14 mouse cellular contexts compared by ENCODE assay signal in genomic region chr15:80850682-80851475, GRCm38 (mm10).
A peak's percentile ranks its signal among the peaks of the same experiment; 100 is the strongest.
DNase-seq lines count a peak whose midpoint lies in the region; ATAC-seq lines count a peak whose summit lies in the region.
"Had no signal": no experiment of that assay in that cellular context is flagged by ENCODE, and none has a peak within 500 bp of the region (broad histone marks: within the 10 kb centered on the region; RNA-seq: fewer than 3 reads in every experiment).

No protein-coding gene starts in this region.

- 0 out of 2 replicates have a peak overlapping the region, but pooled peaks have one; percentile 14 for H3K27ac ChIP-seq in midbrain, embryonic 13.5 days
- no peak overlapping the region for H3K27ac ChIP-seq in midbrain, embryonic 11.5 days (ENCODE audit: low read depth, low read length)
- H3K27ac ChIP-seq: limb, embryonic 13.5 days; midbrain, embryonic 15.5 days had no signal

- H3K36me3 ChIP-seq in midbrain, embryonic 13.5 days, result 0 out of 2 replicates have a peak, but pooled peaks cover 3% of the 10 kb centered on the region
- no peaks in the 10 kb centered on the region for H3K36me3 ChIP-seq in midbrain, embryonic 11.5 days (ENCODE audit: control insufficient read depth, insufficient read depth, low read length)
- H3K36me3 ChIP-seq: midbrain, embryonic 15.5 days had no signal

- ATAC-seq in midbrain, embryonic 13.5 days, result 0 out of 2 replicates have a peak, but pooled peaks have one; percentile 50
- ATAC-seq in midbrain, embryonic 11.5 days (ENCODE audit: low FRiP score), result no peak
- peak; percentile 61 for ATAC-seq in megakaryocyte-erythroid progenitor cell, adult 5-6 weeks (replicated peaks; ENCODE audit: low FRiP score, low TSS enrichment, poor library complexity, severe bottlenecking)
- ATAC-seq: CD4-positive, CD25-positive, alpha-beta regulatory T cell, adult 4 months; intestine, postnatal 0 days; midbrain, embryonic 15.5 days had no signal

- no peak overlapping the region for H3K4me2 ChIP-seq in midbrain, embryonic 13.5 days (replicated peaks)
- H3K4me2 ChIP-seq in midbrain, embryonic 11.5 days, result no peak overlapping the region
- H3K4me2 ChIP-seq: limb, embryonic 13.5 days; midbrain, embryonic 15.5 days had no signal

- intact Hi-C loops in heart, postnatal 36 days (cut with DNase I), result loop anchor here (5.0 kb wide), 1 partner anchor 54 kb away; no protein-coding TSS in a partner anchor

- no peaks in the 10 kb centered on the region for H3K27me3 ChIP-seq in midbrain, embryonic 13.5 days
- H3K27me3 ChIP-seq in midbrain, embryonic 11.5 days (ENCODE audit: control insufficient read depth, insufficient read depth, low read length), result no peaks in the 10 kb centered on the region
- H3K27me3 ChIP-seq: limb, embryonic 13.5 days; midbrain, embryonic 15.5 days had no signal

- 85% methylated on average over 7 of the region's 7 CpGs for WGBS in midbrain, embryonic 13.5 days
- 91% methylated on average over 7 of the region's 7 CpGs for WGBS in midbrain, embryonic 11.5 days

- H3K9me3 ChIP-seq in midbrain, embryonic 13.5 days, result no peaks in the 10 kb centered on the region
- H3K9me3 ChIP-seq in midbrain, embryonic 11.5 days (ENCODE audit: control insufficient read depth, low read length), result no peaks in the 10 kb centered on the region
- H3K9me3 ChIP-seq: limb, embryonic 13.5 days; midbrain, embryonic 15.5 days had no signal

- H3K4me1 ChIP-seq in midbrain, embryonic 13.5 days (replicated peaks), result peaks cover 35% of the 10 kb centered on the region
- H3K4me1 ChIP-seq in midbrain, embryonic 11.5 days (ENCODE audit: control insufficient read depth, insufficient read depth, low read length), result peaks cover 9% of the 10 kb centered on the region; the same call in 1 of the 2 replicates

- H3K9ac ChIP-seq in midbrain, embryonic 13.5 days (replicated peaks), result no peak overlapping the region
- H3K9ac ChIP-seq in midbrain, embryonic 11.5 days (ENCODE audit: low read length), result no peak overlapping the region
- H3K9ac ChIP-seq: limb, embryonic 13.5 days; midbrain, embryonic 15.5 days had no signal

- peak; percentile 91 for DNase-seq in heart, adult 11 months
- no peak for DNase-seq in heart, postnatal 36 days
- DNase-seq in midbrain, embryonic 11.5 days (ENCODE audit: low spot score, missing footprints), result no peak
- DNase-seq in cerebellum, postnatal 10 days, result peak; percentile 29 to 32
- DNase-seq in lung, adult 18-20 months, result no peak
- DNase-seq: kidney, postnatal 25 days; right cerebral cortex, postnatal 14 days; thymus, postnatal 36 days had no signal

- H3K4me3 ChIP-seq in midbrain, embryonic 13.5 days (replicated peaks), result no peak overlapping the region
- no peak overlapping the region for H3K4me3 ChIP-seq in midbrain, embryonic 11.5 days (ENCODE audit: low read depth, low read length)
- H3K4me3 ChIP-seq: limb, embryonic 13.5 days; midbrain, embryonic 15.5 days had no signal

Comparison
In these comparisons a context has a peak if more than half of its experiments do, and no peak if none do; other contexts are left out.
1. DNase-seq: peak in heart, adult 11 months (single experiment) and cerebellum, postnatal 10 days (2 of 2); none in heart, postnatal 36 days (0 of 2), midbrain, embryonic 11.5 days (single experiment) and lung, adult 18-20 months (0 of 2).